8 mouse cellular contexts compared by ENCODE assay signal in the genomic region with DNA sequence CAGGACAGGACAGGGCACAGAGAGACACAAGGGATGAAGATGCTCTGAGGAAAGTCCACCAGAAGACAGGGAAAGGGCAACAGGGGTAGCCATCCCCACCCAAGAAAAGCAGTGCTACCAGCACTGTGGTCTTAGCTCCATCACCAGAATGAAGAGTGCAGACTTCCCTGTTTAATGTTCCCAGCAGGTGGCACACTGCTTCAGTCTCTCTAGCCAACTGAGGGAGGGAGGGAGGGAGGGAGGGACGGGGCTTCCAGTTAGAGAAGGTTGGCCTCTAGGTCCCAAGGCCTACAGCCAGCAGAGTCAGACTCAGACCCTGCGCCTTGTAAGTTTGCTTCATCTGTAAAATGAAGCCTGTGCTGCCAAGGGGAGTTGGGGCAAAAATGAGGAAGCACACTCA. TPM values are rescaled to one million over a fixed set of nuclear protein-coding genes. Genes with fewer than 3 reads are reported as not detected.
DNase-seq lines count a peak whose midpoint lies in the region.

No protein-coding gene starts in this region.

- DNase-seq in gastrocnemius, adult 18-20 months (ENCODE audit: low spot score): peak; percentile 39
- DNase-seq in gastrocnemius, postnatal 25 days: no peak
- peak; percentile 34 for DNase-seq in A20 (ENCODE audit: low read depth, low spot score)
- peak; percentile 20 for DNase-seq in embryo, embryonic 9.5 days (ENCODE audit: extremely low spot score)
- DNase-seq in kidney, postnatal 4 days: peak; percentile 35 to 57
- no peak for DNase-seq in layer of hippocampus, postnatal 10 days (ENCODE audit: low spot score in 2 of 2)
- no peak for DNase-seq in B cell, adult 2 months
- no peak for DNase-seq in cerebellum, adult 9-11 months

RNA-seq across cellular contexts. Expression of gene Epb41l4b, which starts 22.7 kb away (rescaled TPM):
- total RNA-seq in gastrocnemius, adult 18-20 months (2021): 1 to 10 TPM; 3.7 to 4.2 TPM
- 1 to 10 TPM; 2.4 to 2.5 TPM for total RNA-seq in gastrocnemius, postnatal 25 days (2021)
- total RNA-seq in layer of hippocampus, postnatal 10 days (2021): 10 to 100 TPM in 1 of 2 experiments, 1 to 10 TPM in 1; 9.3 to 12.7 TPM

Comparison
In these comparisons a context has a peak if more than half of its experiments do, and no peak if none do; other contexts are left out.
1. DNase-seq: peak in gastrocnemius, adult 18-20 months (single experiment), A20 (single experiment), embryo, embryonic 9.5 days (single experiment) and kidney, postnatal 4 days (2 of 2); none in gastrocnemius, postnatal 25 days (single experiment), layer of hippocampus, postnatal 10 days (0 of 2), B cell, adult 2 months (0 of 2) and cerebellum, adult 9-11 months (single experiment).